Mouse (Mus musculus) v-Abl transformed pro-B cells (cell line): ENCODE measurements around the gene Slc18a2.

ENCODE experiments used
- in situ Hi-C, 2 experiments: fragments of 400-800 bp; cut with MboI; formaldehyde crosslinking; loops; one replicate each; pipeline ENCODE4 v1.15.1; 2025; ENCODE audit not compliant: unreplicated experiment in 2 of 2

Gene Slc18a2

DNA sequence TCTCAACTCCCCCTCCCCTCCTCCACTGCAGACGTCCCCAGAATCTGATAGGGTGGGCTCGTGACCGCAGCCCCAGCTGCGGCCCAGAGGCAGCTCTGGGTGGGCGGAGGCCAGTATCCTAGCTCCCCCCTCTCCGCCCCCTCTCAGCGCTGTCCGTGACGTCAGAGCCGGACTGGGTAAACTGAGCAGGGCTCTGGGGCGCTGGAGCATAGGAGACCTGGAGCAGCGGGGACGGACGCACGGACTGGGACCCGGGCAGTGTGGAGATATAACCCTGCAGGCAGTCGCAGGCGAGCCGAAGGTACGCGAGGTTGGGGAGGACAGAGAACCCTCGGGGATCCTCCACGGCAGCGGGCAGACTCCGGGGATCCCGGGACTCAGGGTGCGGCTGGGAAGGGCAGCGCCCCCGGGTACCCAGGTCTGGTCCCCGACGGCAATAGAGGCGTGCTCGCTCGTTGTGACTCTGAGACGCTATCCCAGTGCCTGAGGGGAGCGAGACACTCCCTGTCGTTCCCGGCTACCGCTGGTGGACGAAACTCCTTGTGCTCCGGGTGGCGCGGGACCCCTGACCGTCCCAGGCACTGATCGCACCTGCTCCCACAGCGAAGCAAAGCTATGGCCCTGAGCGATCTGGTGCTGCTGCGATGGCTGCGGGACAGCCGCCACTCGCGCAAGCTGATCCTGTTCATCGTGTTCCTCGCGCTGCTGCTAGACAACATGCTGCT lies at the start of gene Slc18a2:
TSS of gene Slc18a2 (plus strand) at position 179 of the 725 bp plus-strand sequence.
- in situ Hi-C loops = no loop called here

DNA sequence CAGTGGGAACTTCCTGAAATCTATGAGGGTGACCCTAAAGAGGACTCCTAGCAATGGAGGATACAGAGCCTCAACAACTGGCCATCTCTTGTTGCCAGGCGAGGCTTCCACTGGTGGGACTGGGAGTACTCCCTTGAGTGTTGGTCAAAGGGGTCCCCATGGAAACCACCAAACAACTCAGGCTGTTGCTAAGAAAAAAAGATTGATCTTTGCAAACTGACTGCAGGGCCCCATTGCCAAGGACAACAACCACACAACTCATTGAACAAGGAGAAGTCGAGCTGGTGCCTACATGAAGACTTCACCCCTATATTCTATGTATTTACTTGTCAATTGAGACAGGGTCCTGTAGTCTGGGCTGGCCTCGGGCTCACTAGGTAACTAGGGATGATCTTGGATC lies 43.8 kb upstream of the Slc18a2 start:
- in situ Hi-C loops = no loop called here

DNA sequence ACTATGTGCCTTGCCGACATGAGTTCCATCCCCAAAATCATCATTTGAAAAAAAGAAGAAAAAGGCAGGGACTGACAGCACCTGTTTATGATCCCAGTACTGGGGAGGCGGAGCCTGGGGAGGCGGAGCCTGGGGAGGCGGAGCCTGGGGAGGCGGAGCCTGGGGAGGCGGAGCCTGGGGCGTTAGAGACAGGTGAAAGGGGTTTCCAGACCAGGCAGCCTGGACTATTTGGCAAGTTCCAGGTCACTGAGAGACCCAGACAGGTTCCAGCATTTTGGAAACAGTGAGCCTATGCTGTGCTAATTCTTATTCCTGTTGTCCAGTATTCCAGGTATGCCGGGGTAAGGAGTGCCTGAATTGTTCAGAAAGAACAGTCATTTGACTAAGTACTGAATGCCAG lies 41.7 kb upstream of the Slc18a2 start, which contains the start of gene Kcnk18:
TSS of gene Kcnk18 (plus strand) at position 224 of the 400 bp plus-strand sequence.
- in situ Hi-C loops = no loop called here

DNA sequence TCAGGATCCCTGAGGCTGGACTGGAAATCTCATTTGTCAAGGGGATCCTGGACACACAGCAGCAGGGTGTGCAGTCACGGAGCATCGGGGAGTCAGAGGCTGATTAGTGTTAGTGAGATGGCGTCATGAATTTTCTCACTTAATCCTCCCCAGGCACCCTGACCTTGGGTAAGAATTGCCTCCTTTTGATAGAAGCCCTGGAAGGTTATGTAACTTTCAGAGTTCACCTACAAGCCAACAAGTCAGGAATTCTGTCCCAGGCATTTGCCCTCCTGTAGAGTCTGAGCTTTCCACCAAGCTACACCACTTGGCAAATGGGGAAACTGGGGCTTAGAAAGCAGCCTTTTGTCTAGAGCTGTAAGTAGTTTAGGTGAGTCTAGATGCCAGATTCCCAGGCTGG lies 39.6 kb upstream of the Slc18a2 start:
- in situ Hi-C loops = no loop called here

DNA sequence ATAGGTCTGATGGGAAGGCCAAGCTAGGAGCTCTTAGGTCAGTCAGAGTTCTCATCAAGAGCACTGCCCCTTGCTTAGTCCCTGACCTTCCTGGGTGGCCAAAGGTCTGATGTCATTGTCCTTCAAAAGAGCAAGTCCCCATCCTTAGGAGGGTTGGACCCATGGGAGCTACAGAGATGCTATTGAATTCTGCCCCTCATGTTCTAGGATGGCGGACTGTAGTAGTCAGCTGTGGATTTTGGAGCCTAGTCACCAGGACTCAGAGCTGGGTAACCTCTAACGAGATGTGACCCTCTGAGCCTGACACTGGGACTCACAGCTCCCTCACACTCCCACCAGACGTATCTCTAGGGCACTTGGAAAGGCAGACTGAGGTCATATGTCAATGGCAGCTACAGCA lies 32.3 kb upstream of the Slc18a2 start:
- in situ Hi-C loops = no loop called here

DNA sequence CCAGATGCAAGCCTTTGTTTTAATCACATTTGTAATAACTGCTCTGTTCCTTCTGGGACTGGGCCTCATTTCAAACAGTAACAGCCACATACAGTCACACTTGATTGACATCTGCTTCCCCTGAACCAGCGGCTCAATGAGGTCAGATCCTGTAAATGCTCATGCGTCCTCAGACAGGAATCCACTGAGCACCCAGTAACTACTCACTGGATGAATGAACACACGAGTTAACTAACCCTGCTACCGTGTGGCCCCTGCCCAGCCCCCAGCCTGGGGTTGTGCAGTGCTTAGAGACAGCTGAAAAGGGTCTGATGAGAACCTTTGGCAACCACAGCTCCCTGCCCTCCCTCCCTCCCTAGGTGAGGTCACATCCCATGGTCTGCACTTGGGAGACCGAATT lies 27.9 kb upstream of the Slc18a2 start:
- in situ Hi-C loops = loop anchor here (10.0 kb wide), 2 partner anchors 1082 to 1102 kb away; no protein-coding TSS in a partner anchor

DNA sequence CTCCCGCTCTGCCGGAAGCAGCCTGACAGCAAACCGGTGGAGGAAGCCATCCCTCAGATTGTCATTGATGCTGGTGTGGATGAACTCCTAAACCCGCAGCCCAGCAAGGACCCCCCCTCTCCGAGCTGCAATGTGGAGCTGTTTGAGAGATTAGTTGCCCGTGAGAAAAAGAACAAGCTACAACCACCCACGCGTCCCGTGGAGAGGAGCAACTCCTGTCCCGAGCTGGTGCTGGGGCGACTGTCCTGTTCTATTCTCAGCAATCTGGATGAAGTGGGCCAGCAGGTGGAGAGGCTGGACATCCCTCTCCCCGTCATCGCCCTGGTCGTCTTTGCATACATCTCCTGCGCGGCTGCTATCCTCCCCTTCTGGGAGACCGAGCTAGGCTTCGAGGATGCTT lies 25.7 kb upstream of the Slc18a2 start:
- in situ Hi-C loops = loop anchor here (5.0 to 10.0 kb wide), 3 partner anchors 912 to 1100 kb away; no protein-coding TSS in a partner anchor

DNA sequence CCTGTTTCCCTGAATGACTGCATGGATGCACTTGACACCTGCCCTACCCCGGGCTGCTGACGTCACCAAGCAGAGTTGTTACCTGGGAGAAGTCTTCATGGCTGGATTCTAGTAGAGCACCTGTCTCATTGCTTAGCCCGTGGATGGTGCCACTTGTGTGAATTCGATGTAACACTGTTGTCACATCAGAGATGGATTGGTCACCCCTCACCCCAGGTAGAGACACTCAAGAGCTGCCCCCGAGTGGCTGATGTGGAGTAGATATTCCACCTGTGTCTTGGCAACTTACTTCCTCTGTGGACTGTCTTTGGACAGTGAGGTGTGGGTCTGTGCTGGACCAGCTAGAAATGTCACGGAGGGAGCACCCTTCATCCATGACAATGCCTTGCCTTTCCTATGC lies 24.6 kb upstream of the Slc18a2 start:
- in situ Hi-C loops = loop anchor here (5.0 to 10.0 kb wide), 3 partner anchors 911 to 1099 kb away; no protein-coding TSS in a partner anchor

DNA sequence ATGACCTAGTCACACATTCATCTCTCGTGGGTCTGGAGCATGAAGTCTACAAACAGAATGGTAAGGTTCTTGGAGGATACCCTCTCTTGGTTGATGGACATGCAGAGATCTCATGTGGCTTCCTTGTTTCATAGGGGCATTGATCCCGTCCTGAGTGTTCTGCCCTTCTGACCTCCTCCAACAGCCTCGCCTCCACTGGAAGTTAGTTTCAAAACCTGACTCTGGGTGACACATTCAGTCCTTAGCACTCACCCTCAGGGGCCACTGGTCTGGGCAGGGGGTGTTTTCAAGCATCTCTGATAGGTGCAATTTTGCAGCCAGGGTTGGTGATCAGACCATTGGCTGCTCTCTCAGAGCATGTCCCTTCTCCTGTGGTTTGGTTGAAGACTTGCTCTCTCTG lies 22.1 kb upstream of the Slc18a2 start:
- in situ Hi-C loops = loop anchor here (5.0 to 10.0 kb wide), 3 partner anchors 909 to 1096 kb away; no protein-coding TSS in a partner anchor

DNA sequence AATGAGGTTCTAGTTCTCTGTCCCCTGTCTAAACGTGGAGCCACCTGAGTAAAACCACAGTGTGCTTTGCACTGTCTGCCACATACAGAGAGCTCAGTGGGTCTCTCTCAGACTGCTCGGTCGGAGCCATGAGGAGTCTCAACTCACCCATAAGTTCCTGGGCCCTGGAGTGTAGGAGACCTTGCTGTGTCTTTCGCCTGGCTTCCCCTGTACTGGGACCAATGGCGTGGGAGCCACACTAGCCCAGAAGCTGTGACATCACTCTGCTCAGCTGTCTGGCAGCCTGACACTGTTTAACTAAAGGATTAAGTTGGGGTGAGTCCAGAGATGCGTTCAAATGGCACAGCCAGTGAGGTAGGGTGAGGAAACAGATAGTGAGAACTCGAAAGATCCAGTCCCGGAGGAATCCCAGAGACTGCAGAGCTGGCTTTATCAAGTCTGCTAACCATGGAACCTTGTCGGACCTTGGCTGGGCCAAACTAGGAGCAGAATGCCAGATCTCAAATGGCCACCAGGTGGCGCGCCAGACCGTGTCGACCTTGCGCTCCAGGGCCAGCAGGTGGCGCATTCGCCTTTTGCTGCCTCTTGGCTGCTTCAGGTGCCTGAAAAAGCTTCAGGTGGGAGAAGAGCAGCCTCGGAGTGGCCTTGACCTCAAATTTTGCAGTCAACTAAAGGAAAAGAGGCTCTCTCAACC lies 21.4 kb upstream of the Slc18a2 start:
- in situ Hi-C loops = loop anchor here (5.0 to 10.0 kb wide), 3 partner anchors 908 to 1096 kb away; no protein-coding TSS in a partner anchor

DNA sequence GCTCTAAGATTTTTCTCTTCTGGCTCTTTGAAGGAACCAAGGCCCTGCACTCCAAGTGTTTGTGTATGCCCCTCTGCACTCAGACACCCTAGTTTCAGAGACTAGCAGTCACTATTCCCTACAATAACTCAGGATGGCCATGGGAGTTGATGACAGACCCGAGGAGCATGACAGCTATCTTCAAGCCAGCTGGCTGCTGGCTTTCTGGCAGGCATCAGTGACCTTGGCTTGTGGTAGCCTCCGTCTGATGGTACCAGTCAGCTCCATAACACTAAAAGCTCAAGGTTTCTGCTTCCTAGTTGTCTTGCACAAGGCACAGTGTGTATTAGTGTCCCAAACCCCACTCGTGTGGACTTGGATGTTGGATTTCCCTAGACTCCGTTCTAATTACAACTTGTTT lies 18.7 kb upstream of the Slc18a2 start:
- in situ Hi-C loops = loop anchor here (5.0 kb wide), 3 partner anchors 75 to 910 kb away; no protein-coding TSS in a partner anchor

DNA sequence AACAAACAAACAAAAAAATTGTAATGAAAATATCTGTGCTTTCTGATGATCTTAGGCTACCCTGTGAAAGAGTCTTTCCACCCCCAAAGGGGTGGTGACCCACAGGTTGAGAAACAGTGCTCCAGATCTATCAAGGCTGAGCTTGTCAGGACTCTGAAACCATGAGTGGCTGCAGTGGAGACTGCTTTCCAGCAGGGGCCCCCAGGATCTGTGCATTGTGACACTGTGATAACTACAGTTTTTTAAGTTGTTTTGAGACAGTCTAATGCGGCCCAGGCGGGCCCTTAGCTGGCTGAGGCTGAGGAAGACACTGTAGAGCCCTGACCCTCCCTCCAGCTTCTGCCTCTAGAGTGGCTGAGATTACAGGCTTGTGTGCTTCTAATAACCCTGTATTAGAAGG lies 17.6 kb upstream of the Slc18a2 start:
- in situ Hi-C loops = loop anchor here (5.0 kb wide), 3 partner anchors 74 to 909 kb away; no protein-coding TSS in a partner anchor

DNA sequence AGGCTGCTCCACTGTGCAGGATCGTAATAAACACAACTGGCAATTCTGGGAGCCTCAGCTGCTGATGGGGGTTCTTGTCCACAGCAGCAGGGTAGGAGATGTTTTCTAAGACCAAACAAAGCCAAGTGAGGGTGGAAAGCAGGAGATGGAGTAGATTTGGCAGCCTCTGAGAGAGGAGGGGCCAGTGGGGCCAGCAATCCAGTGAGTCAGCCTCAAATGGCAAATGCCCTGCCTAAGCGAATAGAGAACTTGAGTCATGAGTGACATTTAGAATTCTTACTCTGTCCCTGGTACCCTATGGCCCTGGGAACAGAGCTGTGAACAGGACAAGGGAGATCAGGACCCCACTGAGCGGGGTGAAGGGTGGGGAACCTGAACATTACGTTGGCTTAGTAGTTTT lies 12.6 kb upstream of the Slc18a2 start:
- in situ Hi-C loops = no loop called here

DNA sequence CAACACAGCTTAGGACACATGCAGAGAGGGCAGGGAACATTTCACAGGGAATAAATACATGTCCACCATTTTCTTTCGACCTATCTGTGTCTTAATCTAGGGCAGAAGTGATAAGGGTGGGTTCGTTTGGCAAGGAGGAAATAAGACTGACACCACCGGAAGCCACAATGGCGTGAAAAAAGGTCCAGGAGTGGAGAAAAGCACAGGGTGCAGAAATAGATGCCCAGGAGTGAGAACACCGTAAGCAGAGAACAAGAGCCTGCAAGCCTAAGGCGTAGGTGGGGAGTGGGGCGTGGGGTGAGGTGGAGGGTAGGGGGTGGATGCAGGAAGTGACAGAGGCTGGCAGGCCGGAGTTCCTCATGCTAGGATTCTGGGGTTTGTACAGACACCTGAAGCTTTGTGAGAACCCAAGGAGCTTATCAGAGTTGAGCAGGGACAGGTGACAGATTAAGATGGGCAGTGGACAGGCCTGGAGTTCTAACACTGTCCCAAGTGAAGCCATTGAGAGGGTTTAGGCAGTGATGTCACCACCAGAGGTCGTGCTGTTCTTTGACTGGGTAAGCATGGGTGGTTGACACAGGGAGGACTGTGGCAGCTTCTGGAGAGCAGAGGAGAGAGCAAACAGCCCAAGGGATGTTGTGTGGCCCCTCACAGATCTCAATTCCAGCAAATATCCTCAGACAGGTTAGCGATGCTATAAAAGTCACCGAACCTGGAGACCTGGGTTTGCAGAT lies 12.0 kb upstream of the Slc18a2 start:
- in situ Hi-C loops = no loop called here

DNA sequence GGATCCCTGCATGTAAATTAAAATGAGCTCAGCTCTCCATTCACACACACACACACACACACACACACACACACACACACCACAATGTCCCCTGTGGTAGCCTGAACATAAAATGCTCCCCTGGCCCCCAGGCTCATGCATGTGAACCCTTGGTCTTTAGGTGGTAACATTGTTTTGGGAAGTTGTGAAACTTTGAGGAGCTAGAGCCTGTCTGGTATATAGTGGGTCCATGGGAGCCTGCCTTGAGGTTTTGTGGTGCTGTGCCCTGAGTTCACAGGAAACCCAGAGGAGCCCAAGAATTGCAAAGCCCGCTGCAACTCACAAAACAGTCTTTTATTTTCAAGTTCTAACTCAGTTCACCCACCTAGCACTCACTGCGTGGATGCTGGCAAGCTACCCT lies 8.0 kb upstream of the Slc18a2 start:
- in situ Hi-C loops = no loop called here

DNA sequence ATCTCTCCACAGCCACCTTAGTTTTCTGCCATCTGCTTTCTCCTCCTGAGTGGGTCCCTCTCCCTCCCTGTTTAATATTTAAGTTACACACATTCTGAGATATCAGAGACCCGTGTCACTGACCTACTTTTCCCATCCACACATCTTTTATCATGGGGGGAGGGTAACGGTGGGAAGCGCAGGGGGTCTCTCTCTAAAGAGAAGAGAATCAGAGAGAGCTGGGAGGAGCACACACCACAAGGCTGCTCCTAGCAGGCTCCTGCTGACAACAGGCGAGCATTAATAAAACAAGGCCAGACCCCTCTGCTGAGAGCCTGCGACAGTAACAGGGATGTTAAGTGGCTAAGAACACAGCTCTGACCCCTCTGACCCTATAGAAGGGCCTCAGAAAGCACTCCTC lies 1.1 kb upstream of the Slc18a2 start:
- in situ Hi-C loops = no loop called here

DNA sequence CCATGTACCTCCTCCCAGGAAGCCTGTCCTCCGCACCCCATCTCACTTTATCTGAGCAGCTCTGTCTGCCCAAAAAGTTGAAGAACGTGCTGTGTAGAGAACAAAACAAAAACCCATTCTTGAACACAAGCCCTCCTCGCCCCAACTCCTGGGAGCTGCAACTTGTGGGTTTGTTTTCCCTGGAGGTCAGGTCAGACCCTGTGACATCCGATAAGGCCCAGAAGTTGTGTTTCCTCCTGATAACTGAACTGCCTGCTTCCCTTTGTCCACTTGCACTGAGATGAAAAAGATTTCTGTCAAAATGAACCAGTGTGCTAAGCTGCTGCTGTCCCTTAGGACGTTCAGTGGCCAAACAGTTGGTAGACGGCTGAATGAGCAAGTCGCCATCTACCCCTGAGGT lies 908 bp downstream of the Slc18a2 start:
- in situ Hi-C loops = no loop called here

DNA sequence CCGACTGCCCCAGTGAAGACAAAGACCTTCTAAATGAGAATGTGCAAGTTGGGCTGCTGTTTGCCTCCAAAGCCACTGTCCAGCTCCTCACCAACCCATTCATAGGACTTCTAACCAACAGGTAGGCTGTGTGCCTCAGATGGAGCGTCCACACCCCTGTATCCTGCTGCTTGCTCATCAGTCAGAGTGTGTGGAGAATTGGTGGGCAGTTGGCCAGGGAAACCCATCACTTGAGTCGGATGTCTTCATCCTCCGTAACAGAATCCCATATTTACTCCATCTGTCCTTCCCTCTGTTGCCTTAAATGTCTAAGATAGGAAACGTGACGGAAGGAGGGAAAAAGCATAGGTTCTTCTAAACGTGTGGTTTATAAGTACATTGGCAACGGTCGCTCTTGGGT lies 2.5 kb downstream of the Slc18a2 start:
- in situ Hi-C loops = no loop called here

DNA sequence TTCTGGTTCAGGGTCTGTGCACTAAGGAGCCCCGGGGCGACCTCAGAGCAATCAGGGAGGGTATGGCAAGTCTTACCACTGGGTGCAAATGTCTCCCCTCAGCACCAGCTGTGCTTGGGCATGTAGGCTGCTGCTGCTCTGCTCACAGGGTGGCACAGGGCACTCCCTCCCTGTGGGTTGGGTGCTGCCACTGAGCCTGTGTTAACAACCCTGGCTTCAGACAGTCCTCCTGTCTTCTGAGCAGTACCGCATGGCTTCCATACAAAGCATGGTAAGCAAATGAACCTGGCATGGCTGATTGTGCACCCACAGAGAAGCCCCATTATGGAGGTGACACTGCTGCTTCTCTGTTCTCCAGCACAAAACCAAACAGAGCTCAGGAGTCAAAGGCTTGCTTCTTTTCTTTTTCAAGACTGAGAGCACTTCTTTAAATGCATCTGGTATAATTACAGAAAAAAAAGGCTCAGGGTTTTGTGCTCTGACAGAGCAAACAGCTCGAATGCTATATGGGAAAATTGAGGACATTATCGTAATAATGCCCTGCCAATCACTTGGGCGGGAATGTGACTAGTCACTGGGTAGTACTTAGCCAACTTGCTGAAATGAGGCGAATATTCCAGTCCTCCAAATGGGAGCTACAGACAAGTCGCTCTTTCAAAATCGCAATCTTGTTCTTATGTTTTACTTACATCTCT lies 4.3 kb downstream of the Slc18a2 start:
- in situ Hi-C loops = no loop called here

DNA sequence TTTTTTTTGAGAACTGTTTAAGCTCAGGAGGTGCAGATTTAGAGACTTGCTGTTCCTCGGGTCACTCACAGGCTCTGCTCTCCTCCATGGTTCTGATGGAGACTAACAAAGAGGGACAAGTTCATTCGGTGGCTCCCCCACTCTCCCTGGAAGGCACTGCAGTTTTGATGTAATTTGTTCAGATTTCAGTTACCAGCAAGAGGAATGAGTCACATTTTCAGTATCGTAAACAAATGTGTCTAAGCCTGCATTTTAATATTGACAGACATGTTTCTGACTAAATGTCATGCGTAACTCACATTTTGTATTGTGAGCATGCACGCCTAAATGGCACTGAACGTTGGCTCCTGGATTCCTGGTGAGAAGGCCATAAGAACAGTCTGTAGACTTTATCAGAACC lies 5.2 kb downstream of the Slc18a2 start:
- in situ Hi-C loops = no loop called here
